Mouse (Mus musculus) intestine, postnatal 0 days (tissue): Measurements from ENCODE around the gene Ece2. TPM values are rescaled to one million over a fixed set of nuclear protein-coding genes. Genes with fewer than 3 reads are reported as not detected.

Source experiments
- ATAC-seq: fragments of 200-750 bp; cut with Nextera tagmentation; 2 replicates; pipeline ENCODE4 v1.8.0; 2017; ENCODE audit warnings: mild to moderate bottlenecking, moderate TSS enrichment, moderate library complexity
- H3K27ac ChIP-seq: fragments of 300-500 bp; sonication (generic); 2 replicates; pipeline ENCODE4 v1.5.1; 2014; ENCODE audit warnings: mild to moderate bottlenecking, low read depth, low read length, moderate library complexity
- H3K27me3 ChIP-seq: fragments of 300-500 bp; sonication (generic); replicated peaks from 2 replicates; pipeline ENCODE4 v1.6.1; 2014; ENCODE audit warnings: low read length, mixed read lengths; ENCODE audit not compliant: control insufficient read depth, insufficient read depth
- H3K36me3 ChIP-seq: fragments of 300-500 bp; sonication (generic); 2 replicates; pipeline ENCODE4 v1.6.1; 2014; ENCODE audit warnings: mild to moderate bottlenecking, moderate library complexity; ENCODE audit not compliant: control insufficient read depth, insufficient read depth
- H3K4me1 ChIP-seq: fragments of 300-500 bp; sonication (generic); replicated peaks from 2 replicates; pipeline ENCODE4 v1.6.1; 2014; ENCODE audit warnings: antibody characterized with exemption, low read length, mixed read lengths; ENCODE audit not compliant: control insufficient read depth, insufficient read depth
- H3K4me2 ChIP-seq: fragments of 300-500 bp; sonication (generic); replicated peaks from 2 replicates; pipeline ENCODE4 v1.6.1; 2014; ENCODE audit warnings: low read depth, mild to moderate bottlenecking, moderate library complexity
- H3K4me3 ChIP-seq: fragments of 300-500 bp; sonication (generic); 2 replicates; pipeline ENCODE4 v1.5.1; 2014; ENCODE audit warnings: low read depth, low read length
- H3K9ac ChIP-seq: fragments of 300-500 bp; sonication (generic); 2 replicates; pipeline ENCODE4 v1.6.1; 2014; ENCODE audit warnings: mild to moderate bottlenecking, low read depth, low read length
- H3K9me3 ChIP-seq: fragments of 300-500 bp; sonication (generic); 2 replicates; pipeline ENCODE4 v1.6.1; 2016; ENCODE audit warnings: mixed run types; ENCODE audit not compliant: control insufficient read depth
- CTCF ChIP-seq: sonication (generic); IDR thresholded peaks from 2 replicates; pipeline ENCODE4 v1.5.1; 2016; ENCODE audit warnings: low read depth, mild to moderate bottlenecking, control low read depth, antibody characterized with exemption, moderate library complexity
- WGBS: fragments of 180-500 bp; shearing (Covaris S2); extraction: QIAGEN DNeasy Blood & Tissue Kit; methylation state at CpG from one replicate; pipeline ENCODE4 v1.1.7; 2014; 5-methylcytosine and 5-hydroxymethylcytosine counted together
- polyA plus RNA-seq: library from polyadenylated mRNA; unstranded; fragments of >200 nt; fragmentation: Nextera tagmentation; extraction: Ambion mirVana; gene quantifications from 2 replicates; pipeline ENCODE4 v1.2.1, GENCODE M21; 2015

Gene Ece2
- polyA plus RNA-seq, 1 experiment from 2014 or later = 0.17 TPM

- no peak for TF ChIP-seq CTCF
- Histone ChIP-seq H3K4me1 (peaks cover 5% of the 10 kb centered on the region; the same call in 1 of the 2 replicates), H3K4me2 (peak within 1 kb of the TSS; percentile 93), H3K9me3 (no peaks in the 10 kb centered on the region), H3K4me3 (peak within 1 kb of the TSS; percentile 66), H3K27ac (peak within 1 kb of the TSS; percentile 80), H3K9ac (peak within 1 kb of the TSS; percentile 52), H3K27me3 (no peaks in the 10 kb centered on the region), H3K36me3 (peaks cover 10% of the 10 kb centered on the region)
- 1% methylated on average over 41 of the region's 41 CpGs for WGBS
- ATAC-seq = peak; percentile 98
These were observed 18.0 kb upstream of the Ece2 start, which contains the start of the genes Eef1akmt4, Gm49333 and Alg3 for GRCm38 (mm10) chr16:20611357-20612227. TSS of gene Eef1akmt4 (plus strand) at chr16:20611593. TSS of gene Gm49333 (plus strand) at chr16:20611610. TSS of gene Alg3 (minus strand) at chr16:20611735.

DNA sequence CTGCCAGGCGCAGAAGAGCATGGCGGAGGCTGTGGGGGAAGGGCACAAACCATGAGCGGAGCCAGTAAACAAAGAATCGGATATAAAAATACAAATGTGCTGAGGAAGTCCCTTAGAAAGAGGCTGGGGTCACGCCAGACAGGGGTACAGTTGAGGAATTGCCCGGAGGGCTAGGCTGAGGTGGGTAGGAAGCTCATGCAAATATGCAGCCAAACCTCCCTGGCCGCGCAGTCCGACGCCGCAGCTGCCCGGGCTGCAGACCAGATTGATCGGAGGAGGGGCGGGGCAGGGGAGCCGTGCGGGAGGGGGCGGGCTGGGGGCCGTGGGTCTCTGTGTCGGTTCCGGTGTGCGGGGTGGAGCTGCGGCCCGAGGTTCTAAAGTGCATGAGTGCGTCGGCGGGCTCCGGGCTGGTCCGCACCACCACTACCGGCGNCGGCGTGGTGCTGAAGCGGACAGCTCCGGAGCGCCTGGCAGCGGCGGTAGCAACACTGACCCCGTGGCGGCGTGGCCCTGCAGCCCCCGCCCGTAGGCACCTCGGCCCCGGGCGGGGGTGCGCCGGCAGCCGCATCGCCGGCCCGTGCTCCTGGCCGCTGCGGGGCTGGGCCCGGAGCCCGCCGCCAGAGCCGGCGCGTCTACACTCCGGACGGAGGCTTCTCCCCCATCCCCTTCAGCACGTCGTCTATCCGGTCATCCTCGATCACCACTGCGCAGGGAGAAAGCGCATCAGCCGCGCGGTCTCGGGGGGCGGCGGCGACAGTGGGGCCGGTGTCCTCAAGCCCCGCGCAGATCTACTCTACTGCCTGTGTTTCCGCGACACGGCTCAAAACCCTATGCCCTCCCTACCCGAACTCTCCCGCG, 9.9 kb upstream of the Ece2 start:
- Histone ChIP-seq H3K9me3 (no peaks in the 10 kb centered on the region), H3K4me2 (peak overlapping the region; percentile 99), H3K9ac (no peak overlapping the region), H3K4me3 (peak overlapping the region; percentile 66), H3K27me3 (peaks cover 20% of the 10 kb centered on the region), H3K36me3 (0 out of 2 replicates have a peak, but pooled peaks cover 4% of the 10 kb centered on the region), H3K27ac (no peak overlapping the region; the same call in 1 of the 2 replicates), H3K4me1 (peaks cover 7% of the 10 kb centered on the region)
- no peak for TF ChIP-seq CTCF
- WGBS = 3% methylated on average over 69 of the region's 83 CpGs
- ATAC-seq = peak; percentile 62

DNA sequence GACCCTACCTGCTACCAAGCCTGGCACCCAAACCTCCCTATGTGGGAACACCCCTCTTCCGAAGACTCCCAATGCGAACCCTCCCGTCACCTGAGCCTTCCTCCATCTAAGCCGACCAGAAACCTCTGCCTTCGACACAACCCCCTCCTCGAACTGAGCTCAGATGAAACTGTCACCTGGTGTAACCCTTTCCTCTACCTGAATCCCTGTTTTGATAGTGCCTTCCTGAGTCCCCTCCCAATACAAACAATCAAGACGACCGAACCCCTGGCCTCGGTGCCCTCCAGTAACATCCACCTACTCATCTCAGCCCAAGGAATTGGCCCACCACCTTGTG, 9.3 kb upstream of the Ece2 start:
- no peak for TF ChIP-seq CTCF
- H3K36me3 ChIP-seq = 0 out of 2 replicates have a peak, but pooled peaks cover 4% of the 10 kb centered on the region

GRCm38 (mm10) chr16:20620751-20621190, 8.9 kb upstream of the Ece2 start:
- no peaks in the 10 kb centered on the region for H3K9me3 ChIP-seq
- TF ChIP-seq CTCF = no peak
- peaks cover 7% of the 10 kb centered on the region for H3K4me1 ChIP-seq
- H3K4me3 ChIP-seq = peak overlapping the region; percentile 66
- peak overlapping the region; percentile 42; the same call in 1 of the 2 replicates for H3K9ac ChIP-seq
- 0 out of 2 replicates have a peak, but pooled peaks cover 4% of the 10 kb centered on the region for H3K36me3 ChIP-seq
- H3K4me2 ChIP-seq = peak overlapping the region; percentile 99
- under 1% methylated on average over 25 of the region's 32 CpGs for WGBS
- H3K27me3 ChIP-seq = peaks cover 20% of the 10 kb centered on the region
- no peak overlapping the region for H3K27ac ChIP-seq
- no peak for ATAC-seq

More for the DNA sequence above, 9.3 kb upstream of the Ece2 start:
- Histone ChIP-seq H3K27me3 (peaks cover 20% of the 10 kb centered on the region), H3K4me1 (peaks cover 7% of the 10 kb centered on the region), H3K27ac (no peak overlapping the region), H3K9ac (no peak overlapping the region), H3K4me2 (peak overlapping the region; percentile 99), H3K9me3 (no peaks in the 10 kb centered on the region), H3K4me3 (peak overlapping the region; percentile 66)
- under 1% methylated on average over 9 of the region's 9 CpGs for WGBS
- no peak for ATAC-seq

- ATAC-seq = peak; percentile 44; the same call in 1 of the 2 replicates
- Histone ChIP-seq H3K9ac (peak within 1 kb of the TSS; percentile 42), H3K4me2 (peak within 1 kb of the TSS; percentile 99), H3K36me3 (0 out of 2 replicates have a peak, but pooled peaks cover 4% of the 10 kb centered on the region), H3K27me3 (peaks cover 20% of the 10 kb centered on the region), H3K4me1 (peaks cover 7% of the 10 kb centered on the region), H3K4me3 (peak within 1 kb of the TSS; percentile 66), H3K27ac (no peak within 1 kb of the TSS), H3K9me3 (no peaks in the 10 kb centered on the region)
- no peak for TF ChIP-seq CTCF
- under 1% methylated on average over 77 of the region's 92 CpGs for WGBS
These were observed 8.2 kb upstream of the Ece2 start, which contains the start of gene Camk2n2 for GRCm38 (mm10) chr16:20621191-20621990. TSS of gene Camk2n2 (minus strand) at chr16:20621287.
